Mouse (Mus musculus) C2C12 (cell line): ENCODE data around the gene Akr1e1. TPM values are rescaled to one million over a fixed set of nuclear protein-coding genes. Genes with fewer than 3 reads are reported as not detected.

Experiments
- H3K27me3 ChIP-seq: one replicate; pipeline ENCODE4 v1.6.1; 2011; ENCODE audit not compliant: control insufficient read depth, insufficient read depth, insufficient read length
- H3K36me3 ChIP-seq: one replicate; pipeline ENCODE4 v1.6.1; 2011; ENCODE audit not compliant: control insufficient read depth, insufficient read depth
- H3K4me3 ChIP-seq: one replicate; pipeline ENCODE4 v1.5.1; 2011; ENCODE audit warnings: mild to moderate bottlenecking, control low read depth; ENCODE audit not compliant: poor library complexity, insufficient read depth, severe bottlenecking
- H3K79me2 ChIP-seq: one replicate; pipeline ENCODE4 v1.6.1; 2011; ENCODE audit not compliant: control insufficient read depth, insufficient read depth
- H3K79me3 ChIP-seq: one replicate; pipeline ENCODE4 v1.6.1; 2011; ENCODE audit warnings: low read depth, control low read depth
- H3ac ChIP-seq: one replicate; pipeline ENCODE3; 2011; ENCODE audit warnings: low read depth; ENCODE audit not compliant: control insufficient read depth, insufficient read length
- CEBPB ChIP-seq: IDR thresholded peaks from one replicate; pipeline ENCODE4 v1.6.1; 2011; ENCODE audit warnings: low read depth, mild to moderate bottlenecking, control low read depth, moderate library complexity
- CTCF ChIP-seq: IDR thresholded peaks from one replicate; pipeline ENCODE4 v1.5.1; 2011; ENCODE audit not compliant: control insufficient read depth, insufficient read depth, insufficient read length
- FOSL1 ChIP-seq: IDR thresholded peaks from one replicate; pipeline ENCODE4 v1.8.0; 2011; ENCODE audit warnings: mild to moderate bottlenecking, low read length; ENCODE audit not compliant: poor library complexity, insufficient read depth, severe bottlenecking
- MAX ChIP-seq: IDR thresholded peaks from one replicate; pipeline ENCODE4 v1.6.1; 2011; ENCODE audit warnings: mild to moderate bottlenecking, control low read depth
- MYOD1 ChIP-seq: IDR thresholded peaks from one replicate; pipeline ENCODE4 v1.6.1; 2011; ENCODE audit warnings: low read depth; ENCODE audit not compliant: control insufficient read depth, insufficient read length
- MYOG ChIP-seq: IDR thresholded peaks from one replicate; pipeline ENCODE4 v1.6.1; 2011; ENCODE audit not compliant: control insufficient read depth, insufficient read length; ENCODE audit errors: extremely low read depth
- USF1 ChIP-seq: IDR thresholded peaks from one replicate; pipeline ENCODE4 v1.6.1; 2011; ENCODE audit warnings: low read depth, mild to moderate bottlenecking, control low read depth, moderate library complexity
- polyA plus RNA-seq: library from polyadenylated mRNA; unstranded; fragments of >200 nt; fragmentation: generic; extraction: Trizol; gene quantifications from one replicate; pipeline ENCODE4 v1.2.1, GENCODE M21; 2012; ENCODE audit warnings: missing spikeins

The Akr1e1 gene
- polyA plus RNA-seq, 1 experiment, result 7.8 TPM

GRCm38 (mm10) chr13:4565996-4566395 is 43.0 kb downstream of the Akr1e1 start:
- Histone ChIP-seq H3K27me3 (no peaks in the 10 kb centered on the region), H3K79me2 (no peaks in the 10 kb centered on the region), H3ac (no peak overlapping the region), H3K79me3 (no peaks in the 10 kb centered on the region), H3K36me3 (no peaks in the 10 kb centered on the region), H3K4me3 (no peak overlapping the region)
- TF ChIP-seq CEBPB (no peak), MYOG (no peak), MYOD1 (no peak), USF1 (no peak), FOSL1 (no peak), CTCF (no peak), MAX (no peak)

GRCm38 (mm10) chr13:4560500-4560899 is 48.5 kb downstream of the Akr1e1 start:
- no peak for TF ChIP-seq USF1
- TF ChIP-seq MYOG, result no peak
- TF ChIP-seq MYOD1, result no peak
- TF ChIP-seq CEBPB, result no peak
- no peak for TF ChIP-seq FOSL1
- no peak for TF ChIP-seq CTCF
- TF ChIP-seq MAX, result no peak
- Histone ChIP-seq H3ac (no peak overlapping the region), H3K36me3 (no peaks in the 10 kb centered on the region), H3K79me3 (no peaks in the 10 kb centered on the region), H3K79me2 (no peaks in the 10 kb centered on the region), H3K27me3 (no peaks in the 10 kb centered on the region), H3K4me3 (no peak overlapping the region)

- H3K27me3 ChIP-seq, result no peaks in the 10 kb centered on the region
- no peaks in the 10 kb centered on the region for H3K79me3 ChIP-seq
- H3ac ChIP-seq, result no peak overlapping the region
- H3K79me2 ChIP-seq, result no peaks in the 10 kb centered on the region
- TF ChIP-seq USF1, result no peak
- no peak for TF ChIP-seq MYOD1
- TF ChIP-seq CEBPB, result no peak
- no peak for TF ChIP-seq MAX
- no peak for TF ChIP-seq FOSL1
- TF ChIP-seq CTCF, result no peak
- no peak for TF ChIP-seq MYOG
- no peaks in the 10 kb centered on the region for H3K36me3 ChIP-seq
- no peak overlapping the region for H3K4me3 ChIP-seq
These were observed 49.8 kb downstream of the Akr1e1 start for GRCm38 (mm10) chr13:4559143-4559542.

Other genes with a start within 250 kb of the Akr1e1 start
- not detected for gene Akr1c6, start 174.9 kb downstream of the Akr1e1 start, polyA plus RNA-seq
- gene Akr1c20, start 85.8 kb downstream of the Akr1e1 start, polyA plus RNA-seq, result not detected
- not detected for gene Akr1c21, start 35.1 kb downstream of the Akr1e1 start, polyA plus RNA-seq